Mouse (Mus musculus) limb, embryonic 12.5 days (tissue): ENCODE results near the gene Uqcrq. TPM values are rescaled to one million over a fixed set of nuclear protein-coding genes. Genes with fewer than 3 reads are reported as not detected.

Experiments used
- ATAC-seq: fragments of 200-750 bp; cut with Nextera tagmentation; 2 replicates; pipeline ENCODE4 v1.8.0; 2017; ENCODE audit warnings: low read depth, moderate TSS enrichment; ENCODE audit not compliant: insufficient number of reproducible peaks, insufficient read depth, low FRiP score, low TSS enrichment
- H3K27ac ChIP-seq: fragments of 300-500 bp; sonication (generic); 2 replicates; pipeline ENCODE4 v1.5.1; 2016; ENCODE audit warnings: mild to moderate bottlenecking, moderate library complexity
- H3K27me3 ChIP-seq: fragments of 300-500 bp; sonication (generic); 2 replicates; pipeline ENCODE4 v1.6.1; 2016; ENCODE audit warnings: mild to moderate bottlenecking, moderate library complexity
- H3K36me3 ChIP-seq: fragments of 300-500 bp; sonication (generic); 2 replicates; pipeline ENCODE4 v1.6.1; 2016; ENCODE audit warnings: mild to moderate bottlenecking, moderate library complexity
- H3K4me1 ChIP-seq: fragments of 300-500 bp; sonication (generic); replicated peaks from 2 replicates; pipeline ENCODE4 v1.6.1; 2016
- H3K4me2 ChIP-seq: fragments of 300-500 bp; sonication (generic); 2 replicates; pipeline ENCODE4 v1.6.1; 2016; ENCODE audit warnings: mild to moderate bottlenecking, moderate library complexity
- H3K4me3 ChIP-seq: fragments of 300-500 bp; sonication (generic); replicated peaks from 2 replicates; pipeline ENCODE4 v1.5.1; 2016; ENCODE audit warnings: mild to moderate bottlenecking
- H3K9ac ChIP-seq: fragments of 300-500 bp; sonication (generic); replicated peaks from 2 replicates; pipeline ENCODE4 v1.6.1; 2016; ENCODE audit warnings: mild to moderate bottlenecking, moderate library complexity
- H3K9me3 ChIP-seq: fragments of 300-500 bp; sonication (generic); 2 replicates; pipeline ENCODE4 v1.6.1; 2016; ENCODE audit warnings: mild to moderate bottlenecking, moderate library complexity
- WGBS: fragments of 180-500 bp; shearing (Covaris S2); methylation state at CpG from one replicate; pipeline ENCODE4 v1.1.7; 2016; 5-methylcytosine and 5-hydroxymethylcytosine counted together
- polyA plus RNA-seq: library from polyadenylated mRNA; unstranded; fragments of >200 nt; fragmentation: Nextera tagmentation; extraction: Ambion mirVana; gene quantifications from 2 replicates; pipeline ENCODE4 v1.2.1, GENCODE M21; 2016

Gene Uqcrq
- polyA plus RNA-seq, 1 experiment from 2014 or later, result 512 TPM

- no peak for ATAC-seq
- H3K36me3 ChIP-seq, result no peaks in the 10 kb centered on the region
Observed at GRCm38 (mm10) chr11:53450070-53450705, 19.6 kb upstream of the Uqcrq start.

GRCm38 (mm10) chr11:53448529-53448928 is 17.9 kb upstream of the Uqcrq start:
- H3K9ac ChIP-seq, result no peak overlapping the region
- peaks cover 7% of the 10 kb centered on the region; the same call in 1 of the 2 replicates for H3K4me1 ChIP-seq
- no peaks in the 10 kb centered on the region; the same call in 1 of the 2 replicates for H3K27me3 ChIP-seq
- no peak overlapping the region for H3K4me3 ChIP-seq
- no peak overlapping the region for H3K27ac ChIP-seq
- WGBS, result 73% methylated on average over 1 of the region's 1 CpGs
- H3K9me3 ChIP-seq, result no peaks in the 10 kb centered on the region
- no peak overlapping the region for H3K4me2 ChIP-seq
- ATAC-seq, result no peak
- no peaks in the 10 kb centered on the region for H3K36me3 ChIP-seq

More at GRCm38 (mm10) chr11:53450070-53450705, 19.6 kb upstream of the Uqcrq start:
- Histone ChIP-seq H3K4me1 (peaks cover 7% of the 10 kb centered on the region; the same call in 1 of the 2 replicates), H3K27me3 (no peaks in the 10 kb centered on the region; the same call in 1 of the 2 replicates), H3K27ac (no peak overlapping the region), H3K9me3 (no peaks in the 10 kb centered on the region), H3K4me2 (no peak overlapping the region), H3K9ac (no peak overlapping the region), H3K4me3 (no peak overlapping the region)
- 43% methylated on average over 15 of the region's 15 CpGs for WGBS

- Histone ChIP-seq H3K4me3 (no peak overlapping the region), H3K9ac (no peak overlapping the region), H3K27ac (no peak overlapping the region), H3K36me3 (no peaks in the 10 kb centered on the region), H3K9me3 (no peaks in the 10 kb centered on the region), H3K27me3 (no peaks in the 10 kb centered on the region; the same call in 1 of the 2 replicates), H3K4me2 (no peak overlapping the region), H3K4me1 (peaks cover 7% of the 10 kb centered on the region; the same call in 1 of the 2 replicates)
- whole genome bisulfite sequencing, result 86% methylated on average over 8 of the region's 8 CpGs
- ATAC-seq, result no peak
Observed at GRCm38 (mm10) chr11:53447996-53448395, 17.4 kb upstream of the Uqcrq start.

DNA sequence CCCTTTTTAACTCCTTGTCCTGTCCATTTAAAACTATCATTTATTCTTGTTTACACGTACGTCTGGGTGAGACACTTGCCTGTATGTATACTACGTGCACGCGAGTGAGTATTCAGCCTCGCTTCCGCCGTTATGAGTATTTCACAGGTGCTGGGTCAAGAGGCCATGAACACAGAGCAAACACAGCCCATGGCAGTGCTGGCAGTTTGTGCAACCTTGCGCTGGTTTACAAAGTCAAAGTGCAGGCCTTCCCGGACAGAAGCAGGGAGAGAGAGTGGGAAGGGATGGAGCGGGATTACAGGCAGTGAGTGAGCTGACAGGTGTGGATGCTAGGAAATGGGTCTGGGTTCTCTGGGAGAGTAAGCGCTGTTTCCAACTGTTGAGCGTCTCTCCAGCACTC is 15.6 kb upstream of the Uqcrq start:
- H3K27ac ChIP-seq, result no peak overlapping the region
- no peak for ATAC-seq
- no peaks in the 10 kb centered on the region for H3K9me3 ChIP-seq
- H3K4me1 ChIP-seq, result peaks cover 7% of the 10 kb centered on the region; the same call in 1 of the 2 replicates
- no peaks in the 10 kb centered on the region for H3K36me3 ChIP-seq
- no peak overlapping the region for H3K4me2 ChIP-seq
- 85% methylated on average over 13 of the region's 13 CpGs for WGBS
- H3K27me3 ChIP-seq, result no peaks in the 10 kb centered on the region; the same call in 1 of the 2 replicates
- H3K4me3 ChIP-seq, result no peak overlapping the region
- no peak overlapping the region for H3K9ac ChIP-seq

GRCm38 (mm10) chr11:53445562-53445961 is 14.9 kb upstream of the Uqcrq start:
- 72% methylated on average over 13 of the region's 13 CpGs for WGBS
- no peaks in the 10 kb centered on the region for H3K9me3 ChIP-seq

DNA sequence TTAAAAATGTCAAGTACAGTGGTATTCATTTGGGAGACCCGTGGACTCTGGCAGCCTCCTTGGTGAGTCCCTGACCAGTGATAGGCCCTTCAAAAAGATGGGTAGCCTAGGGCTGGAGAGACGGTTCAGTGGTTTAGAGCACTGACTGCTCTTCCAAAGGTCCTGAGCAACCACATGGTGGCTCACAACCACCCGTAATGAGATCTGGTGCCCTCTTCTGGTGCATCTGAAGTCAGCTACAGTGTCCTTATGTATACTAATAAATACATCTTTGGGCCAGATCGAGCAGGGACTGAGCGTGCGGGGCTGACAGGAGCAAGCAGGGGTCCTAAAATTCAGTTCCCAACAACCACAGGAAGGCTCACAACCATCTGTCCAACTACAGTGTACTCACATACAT is 13.2 kb upstream of the Uqcrq start:
- H3K4me2 ChIP-seq, result no peak overlapping the region
- no peak for ATAC-seq
- no peak overlapping the region for H3K4me3 ChIP-seq
- no peaks in the 10 kb centered on the region for H3K4me1 ChIP-seq
- no peaks in the 10 kb centered on the region for H3K36me3 ChIP-seq
- no peaks in the 10 kb centered on the region for H3K9me3 ChIP-seq
- no peaks in the 10 kb centered on the region for H3K27me3 ChIP-seq
- H3K27ac ChIP-seq, result no peak overlapping the region
- 34% methylated on average over 6 of the region's 6 CpGs for WGBS
- no peak overlapping the region for H3K9ac ChIP-seq

More at GRCm38 (mm10) chr11:53445562-53445961, 14.9 kb upstream of the Uqcrq start:
- H3K4me1 ChIP-seq, result peaks cover 6% of the 10 kb centered on the region; the same call in 1 of the 2 replicates
- H3K9ac ChIP-seq, result 0 out of 2 replicates have a peak overlapping the region, but pooled peaks have one; percentile 2
- no peak for ATAC-seq
- no peaks in the 10 kb centered on the region; the same call in 1 of the 2 replicates for H3K27me3 ChIP-seq
- no peak overlapping the region for H3K27ac ChIP-seq
- H3K4me2 ChIP-seq, result no peak overlapping the region
- no peaks in the 10 kb centered on the region for H3K36me3 ChIP-seq
- no peak overlapping the region for H3K4me3 ChIP-seq

GRCm38 (mm10) chr11:53441921-53442320 is 11.3 kb upstream of the Uqcrq start:
- Histone ChIP-seq H3K4me1 (no peaks in the 10 kb centered on the region), H3K9ac (no peak overlapping the region), H3K9me3 (no peaks in the 10 kb centered on the region), H3K4me2 (no peak overlapping the region), H3K27me3 (no peaks in the 10 kb centered on the region), H3K27ac (no peak overlapping the region), H3K4me3 (no peak overlapping the region), H3K36me3 (no peaks in the 10 kb centered on the region)
- 53% methylated on average over 12 of the region's 12 CpGs for WGBS
- no peak for ATAC-seq

GRCm38 (mm10) chr11:53436338-53436737 is 5.7 kb upstream of the Uqcrq start:
- H3K4me2 ChIP-seq, result no peak overlapping the region
- H3K4me3 ChIP-seq, result no peak overlapping the region
- 91% methylated on average over 6 of the region's 6 CpGs for WGBS
- no peaks in the 10 kb centered on the region for H3K27me3 ChIP-seq
- ATAC-seq, result no peak
- no peaks in the 10 kb centered on the region for H3K9me3 ChIP-seq
- peaks cover 3% of the 10 kb centered on the region; the same call in 1 of the 2 replicates for H3K4me1 ChIP-seq
- H3K27ac ChIP-seq, result no peak overlapping the region
- no peaks in the 10 kb centered on the region for H3K36me3 ChIP-seq
- H3K9ac ChIP-seq, result no peak overlapping the region

DNA sequence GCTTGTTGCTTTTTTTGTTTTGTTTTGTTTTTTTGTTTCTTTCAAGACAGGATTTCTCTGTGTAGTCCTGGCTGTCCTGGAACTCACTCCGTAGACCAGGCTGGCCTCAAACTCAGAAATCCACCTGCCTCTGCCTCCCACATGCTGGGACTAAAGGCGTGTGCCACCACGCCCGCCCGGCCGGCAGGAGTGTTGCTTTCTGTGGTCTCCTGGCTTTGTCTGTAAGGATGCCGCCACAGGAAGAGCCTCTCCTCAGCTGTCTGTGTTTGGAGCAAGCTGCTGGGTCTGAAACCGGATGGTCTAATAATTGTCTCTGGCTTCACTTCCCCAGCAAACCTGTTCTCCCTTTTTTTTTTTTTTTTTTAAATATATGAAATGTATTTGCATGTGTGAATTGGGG is 4.9 kb upstream of the Uqcrq start:
- Histone ChIP-seq H3K27ac (no peak overlapping the region), H3K27me3 (no peaks in the 10 kb centered on the region), H3K36me3 (no peaks in the 10 kb centered on the region), H3K4me3 (no peak overlapping the region), H3K9me3 (no peaks in the 10 kb centered on the region), H3K9ac (no peak overlapping the region), H3K4me2 (no peak overlapping the region), H3K4me1 (peaks cover 4% of the 10 kb centered on the region; the same call in 1 of the 2 replicates)
- ATAC-seq, result no peak
- 87% methylated on average over 8 of the region's 8 CpGs for WGBS

DNA sequence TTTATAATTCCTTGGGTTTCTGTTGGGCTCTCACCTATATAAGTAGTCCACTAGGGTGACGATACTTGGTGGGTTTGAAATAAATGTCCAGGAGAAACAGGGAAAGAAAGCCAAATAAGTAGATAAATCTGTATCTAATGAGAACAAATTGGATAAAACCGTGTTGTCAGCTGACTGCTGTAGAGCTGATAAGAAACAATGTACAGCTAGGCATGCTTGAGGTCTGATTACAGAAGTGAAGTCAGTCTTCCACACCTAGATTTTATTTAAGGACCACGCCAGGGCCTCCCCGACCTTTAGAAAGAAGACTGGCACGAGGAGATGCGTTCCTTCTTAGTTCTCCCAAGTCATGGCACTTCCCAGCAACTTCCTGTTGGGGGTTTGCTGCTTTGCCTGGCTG is 2.4 kb upstream of the Uqcrq start:
- H3K4me1 ChIP-seq, result peaks cover 12% of the 10 kb centered on the region
- WGBS, result 66% methylated on average over 6 of the region's 6 CpGs
- no peak overlapping the region for H3K4me3 ChIP-seq
- no peaks in the 10 kb centered on the region for H3K9me3 ChIP-seq
- no peak overlapping the region for H3K4me2 ChIP-seq
- no peak overlapping the region for H3K27ac ChIP-seq
- H3K36me3 ChIP-seq, result peaks cover 10% of the 10 kb centered on the region
- no peak for ATAC-seq
- no peaks in the 10 kb centered on the region for H3K27me3 ChIP-seq
- H3K9ac ChIP-seq, result no peak overlapping the region

DNA sequence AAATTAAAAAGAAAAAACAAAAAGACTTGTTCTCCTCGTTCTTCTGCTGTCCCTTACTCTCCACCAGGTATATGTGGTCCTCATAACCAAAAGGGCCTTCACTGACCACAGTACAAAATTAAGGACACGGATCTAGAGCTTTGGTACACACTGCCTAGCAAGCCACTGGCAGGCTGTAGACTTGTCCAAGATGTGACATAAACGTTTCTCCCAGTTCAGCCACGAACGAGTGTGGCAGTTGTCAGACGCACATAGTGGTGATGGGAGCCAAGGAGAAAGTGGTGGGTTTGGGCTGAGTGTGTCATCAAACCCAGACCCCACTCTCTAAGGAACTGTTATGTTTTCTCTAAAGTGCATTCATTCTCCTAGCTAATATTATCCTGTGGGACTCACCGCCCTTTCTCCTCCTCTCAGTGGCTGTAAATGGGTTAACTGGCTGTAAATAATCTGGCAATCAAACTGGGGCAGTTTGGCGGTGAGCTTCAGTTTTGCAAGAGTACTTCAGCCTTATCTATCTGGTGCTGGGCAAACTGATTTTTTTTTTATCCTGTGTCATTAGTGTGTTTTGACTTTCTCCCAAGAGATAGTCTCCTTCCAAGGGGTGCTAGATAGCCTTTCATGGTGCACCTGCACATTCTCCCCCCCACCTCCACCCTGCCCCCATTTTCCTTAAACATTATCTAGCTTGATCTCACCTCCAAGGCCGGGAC is 871 bp upstream of the Uqcrq start:
- H3K9me3 ChIP-seq, result no peaks in the 10 kb centered on the region
- 17% methylated on average over 9 of the region's 9 CpGs for WGBS
- H3K27me3 ChIP-seq, result no peaks in the 10 kb centered on the region
- H3K4me2 ChIP-seq, result peak overlapping the region; percentile 84
- no peak; the same call in 1 of the 2 replicates for ATAC-seq
- 0 out of 2 replicates have a peak overlapping the region, but pooled peaks have one; percentile 37 for H3K9ac ChIP-seq
- H3K4me1 ChIP-seq, result peaks cover 12% of the 10 kb centered on the region
- peak overlapping the region; percentile 78 for H3K27ac ChIP-seq
- H3K4me3 ChIP-seq, result peak overlapping the region; percentile 91
- peaks cover 17% of the 10 kb centered on the region for H3K36me3 ChIP-seq
